Mouse (Mus musculus): ENCODE data around the gene Capza2. TPM values are rescaled to one million over a fixed set of nuclear protein-coding genes. Genes with fewer than 3 reads are reported as not detected.

The Capza2 gene
- polyA plus RNA-seq (2012) = 16.8 and 19.0 TPM in 2 replicates

GRCm38 (mm10) chr6:17635615-17636284, at the start of gene Capza2:
Gene Capza2 (plus strand): TSS chr6:17636234.

GRCm38 (mm10) chr6:17692647-17693046, 56.6 kb downstream of the Capza2 start, which contains the start of gene St7:
Gene St7 (plus strand): TSS chr6:17692933.

Other genes with a start within 250 kb of the Capza2 start
- gene Met, start 172.4 kb upstream of the Capza2 start, polyA plus RNA-seq (2012) = 2.0 and 6.0 TPM in 2 replicates
- gene St7, start 56.7 kb downstream of the Capza2 start, polyA plus RNA-seq (2012) = 5.0 and 6.1 TPM in 2 replicates